ENCODE assay signal across 8 mouse cellular contexts in the genomic region with DNA sequence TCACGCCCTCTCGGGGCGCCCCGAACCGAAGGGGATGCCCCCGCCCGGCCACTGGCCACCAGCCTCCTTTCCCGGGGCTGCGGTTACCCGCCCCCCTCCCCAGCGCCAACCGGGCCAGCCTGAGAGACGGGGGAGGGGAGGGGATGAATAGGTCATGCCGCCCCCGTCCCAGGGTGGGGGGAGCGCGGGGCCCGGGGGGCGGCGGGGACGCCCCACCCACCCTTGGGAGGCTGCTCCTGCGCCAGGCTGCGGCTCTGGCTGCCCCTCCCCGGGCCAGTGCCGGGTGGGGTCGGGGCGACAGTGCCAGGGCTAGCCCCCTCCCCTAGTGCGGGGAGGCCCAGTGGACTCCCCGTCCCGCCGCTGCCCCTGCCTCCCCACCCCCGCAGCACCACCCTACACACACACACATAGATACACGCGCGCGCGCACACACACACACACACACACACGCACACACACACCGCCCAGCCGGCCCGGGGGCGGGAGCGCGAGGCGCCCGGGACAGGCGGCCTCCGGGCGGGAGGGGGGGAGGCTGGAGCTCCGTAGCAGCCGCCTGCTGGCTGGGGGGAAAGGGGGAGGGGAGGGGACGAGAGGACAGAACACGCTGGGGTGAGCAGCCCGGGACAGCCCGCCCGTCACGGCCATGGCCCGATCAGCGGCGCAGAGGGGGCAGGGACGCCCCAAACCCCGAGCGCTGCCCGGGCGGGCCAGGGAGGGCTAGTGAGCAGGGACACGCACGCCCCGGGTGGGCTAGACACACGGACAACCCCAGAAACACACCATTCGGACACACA. TPM values are rescaled to one million over a fixed set of nuclear protein-coding genes. Genes with fewer than 3 reads are reported as not detected.
DNase-seq lines count a peak whose midpoint lies in the region; ATAC-seq and TF ChIP-seq lines count a peak whose summit lies in the region.

No protein-coding gene starts in this region.

- peaks cover 35% of the 10 kb centered on the region for H3K27me3 ChIP-seq in heart, embryonic 10.5 days (ENCODE audit: insufficient read depth, poor library complexity, severe bottlenecking)
- H3K27me3 ChIP-seq in ES-Bruce4 (ENCODE audit: control insufficient read depth, insufficient read depth, low read length, poor library complexity, severe bottlenecking), result peaks cover 19% of the 10 kb centered on the region
- H3K27me3 ChIP-seq in heart, embryonic 15.5 days, result peaks cover 16% of the 10 kb centered on the region; the same call in 1 of the 2 replicates
- peaks cover 38% of the 10 kb centered on the region for H3K27me3 ChIP-seq in limb, embryonic 11.5 days (ENCODE audit: control insufficient read depth, insufficient read depth, low read length)
- H3K27me3 ChIP-seq in midbrain, embryonic 15.5 days (replicated peaks), result no peaks in the 10 kb centered on the region

- H3K36me3 ChIP-seq in heart, embryonic 10.5 days, result no peaks in the 10 kb centered on the region
- no peaks in the 10 kb centered on the region for H3K36me3 ChIP-seq in ES-Bruce4 (ENCODE audit: control insufficient read depth, insufficient read depth, low read length, poor library complexity, severe bottlenecking)
- H3K36me3 ChIP-seq in heart, embryonic 15.5 days, result no peaks in the 10 kb centered on the region
- H3K36me3 ChIP-seq in limb, embryonic 11.5 days (ENCODE audit: control insufficient read depth, insufficient read depth, low read length), result no peaks in the 10 kb centered on the region
- no peaks in the 10 kb centered on the region for H3K36me3 ChIP-seq in midbrain, embryonic 15.5 days (replicated peaks)

- DNase-seq in heart, embryonic 10.5 days (ENCODE audit: low spot score), result peak; percentile 88
- DNase-seq in heart, adult 8-10 months (ENCODE audit: low spot score), result no peak
- peak; percentile 78 to 80 for DNase-seq in cerebellum, postnatal 10 days
- peak; percentile 55 for DNase-seq in limb, embryonic 11.5 days (ENCODE audit: low spot score)
- peak; percentile 50 for DNase-seq in yolk sac, embryonic 10.5 days (ENCODE audit: low spot score)

- peaks cover 58% of the 10 kb centered on the region for H3K4me1 ChIP-seq in heart, embryonic 10.5 days
- H3K4me1 ChIP-seq in ES-Bruce4 (ENCODE audit: control insufficient read depth, insufficient read depth, low read length), result peaks cover 13% of the 10 kb centered on the region
- peaks cover 52% of the 10 kb centered on the region for H3K4me1 ChIP-seq in heart, embryonic 15.5 days (replicated peaks)
- peaks cover 12% of the 10 kb centered on the region for H3K4me1 ChIP-seq in limb, embryonic 11.5 days (ENCODE audit: control insufficient read depth, insufficient read depth, low read length)
- H3K4me1 ChIP-seq in midbrain, embryonic 15.5 days, result peaks cover 32% of the 10 kb centered on the region

- TF ChIP-seq CTCF in ES-Bruce4 (IDR thresholded peaks at IDR 0.05; ENCODE audit: low read depth, low read length), result no peak

- peak; percentile 44 for ATAC-seq in heart, embryonic 15.5 days (replicated peaks; ENCODE audit: insufficient number of reproducible peaks, insufficient read depth, low FRiP score, low read depth)
- peak; percentile 40 for ATAC-seq in limb, embryonic 11.5 days (ENCODE audit: insufficient number of reproducible peaks, low FRiP score, low TSS enrichment, low read depth)
- peak; percentile 38 for ATAC-seq in midbrain, embryonic 15.5 days (replicated peaks)

- peak overlapping the region; percentile 88 for H3K4me3 ChIP-seq in heart, embryonic 10.5 days
- peak overlapping the region; percentile 62 for H3K4me3 ChIP-seq in ES-Bruce4 (ENCODE audit: low read depth, low read length)
- H3K4me3 ChIP-seq in heart, embryonic 15.5 days, result peak overlapping the region; percentile 75
- H3K4me3 ChIP-seq in limb, embryonic 11.5 days (ENCODE audit: low read depth, low read length), result peak overlapping the region; percentile 56
- peak overlapping the region; percentile 89 for H3K4me3 ChIP-seq in midbrain, embryonic 15.5 days

- no peak for TF ChIP-seq EP300 in ES-Bruce4 (IDR thresholded peaks at IDR 0.05; ENCODE audit: insufficient read depth, low read depth, low read length)

- H3K27ac ChIP-seq in heart, embryonic 10.5 days, result peak overlapping the region; percentile 96
- H3K27ac ChIP-seq in ES-Bruce4 (ENCODE audit: insufficient read depth, low read length), result no peak overlapping the region
- H3K27ac ChIP-seq in heart, embryonic 15.5 days, result peak overlapping the region; percentile 88
- no peak overlapping the region for H3K27ac ChIP-seq in limb, embryonic 11.5 days (replicated peaks; ENCODE audit: low read depth, low read length)
- peak overlapping the region; percentile 89 for H3K27ac ChIP-seq in midbrain, embryonic 15.5 days

- H3K4me2 ChIP-seq in heart, embryonic 15.5 days, result peak overlapping the region; percentile 98
- H3K4me2 ChIP-seq in limb, embryonic 11.5 days (ENCODE audit: low read depth, severe bottlenecking), result peak overlapping the region; percentile 99
- peak overlapping the region; percentile 91 for H3K4me2 ChIP-seq in midbrain, embryonic 15.5 days

- TF ChIP-seq POLR2A in ES-Bruce4 (IDR thresholded peaks at IDR 0.05; ENCODE audit: insufficient read depth, low read length), result no peak

- under 1% methylated on average over 19 of the region's 70 CpGs for WGBS in heart, embryonic 10.5 days
- WGBS in heart, embryonic 15.5 days, result under 1% methylated on average over 41 of the region's 70 CpGs
- 0% methylated on average over 23 of the region's 70 CpGs for WGBS in limb, embryonic 11.5 days
- WGBS in midbrain, embryonic 15.5 days, result 0% methylated on average over 38 of the region's 70 CpGs

- H3K9ac ChIP-seq in ES-Bruce4 (ENCODE audit: low read depth, poor library complexity, severe bottlenecking), result peak overlapping the region; percentile 64
- peak overlapping the region; percentile 75 for H3K9ac ChIP-seq in heart, embryonic 15.5 days
- peak overlapping the region; percentile 59 for H3K9ac ChIP-seq in limb, embryonic 11.5 days (ENCODE audit: low read length)
- peak overlapping the region; percentile 86 for H3K9ac ChIP-seq in midbrain, embryonic 15.5 days

- no peaks in the 10 kb centered on the region; the same call in 1 of the 2 replicates for H3K9me3 ChIP-seq in heart, embryonic 10.5 days
- no peaks in the 10 kb centered on the region for H3K9me3 ChIP-seq in ES-Bruce4 (replicated peaks; ENCODE audit: control insufficient read depth, insufficient read depth, low read length, poor library complexity, severe bottlenecking)
- H3K9me3 ChIP-seq in heart, embryonic 15.5 days (replicated peaks), result no peaks in the 10 kb centered on the region
- no peaks in the 10 kb centered on the region for H3K9me3 ChIP-seq in limb, embryonic 11.5 days (ENCODE audit: control insufficient read depth, low read length)
- no peaks in the 10 kb centered on the region for H3K9me3 ChIP-seq in midbrain, embryonic 15.5 days

RNA-seq across cellular contexts. Expression of a gene that starts 1.0 kb away (rescaled TPM):
- polyA plus RNA-seq in heart, embryonic 10.5 days (2016; fragmentation: Nextera tagmentation; extraction: Ambion mirVana), result 20.8 and 21.4 TPM in 2 replicates
- 1 to 10 TPM; 2.2 to 3.6 (median 3.0) TPM for total RNA-seq in heart, adult 8-10 months (2022)
- polyA plus RNA-seq in ES-Bruce4 (2011; ENCODE audit: insufficient read depth, insufficient read length, low read depth, missing spikeins), result 11.0 and 11.5 TPM in 2 replicates
- polyA plus RNA-seq in heart, embryonic 15.5 days (2015; fragmentation: Nextera tagmentation; extraction: Ambion mirVana), result 6.9 and 10.9 TPM in 2 replicates
- 14.0 and 15.1 TPM in 2 replicates for polyA plus RNA-seq in limb, embryonic 11.5 days (2014; fragmentation: Nextera tagmentation; extraction: Ambion mirVana)
- polyA plus RNA-seq in midbrain, embryonic 15.5 days (2015; fragmentation: Nextera tagmentation; extraction: Ambion mirVana), result 50.8 and 54.6 TPM in 2 replicates

RNA-seq across cellular contexts. Expression of a gene that starts 36.2 kb away (rescaled TPM):
- polyA plus RNA-seq in heart, embryonic 10.5 days (2016; fragmentation: Nextera tagmentation; extraction: Ambion mirVana), result not detected in 2 replicates
- total RNA-seq in heart, adult 8-10 months (2022), result not detected
- polyA plus RNA-seq in ES-Bruce4 (2011; ENCODE audit: insufficient read depth, insufficient read length, low read depth, missing spikeins), result not detected in 2 replicates
- polyA plus RNA-seq in heart, embryonic 15.5 days (2015; fragmentation: Nextera tagmentation; extraction: Ambion mirVana), result not detected in 2 replicates
- not detected in 2 replicates for polyA plus RNA-seq in limb, embryonic 11.5 days (2014; fragmentation: Nextera tagmentation; extraction: Ambion mirVana)
- polyA plus RNA-seq in midbrain, embryonic 15.5 days (2015; fragmentation: Nextera tagmentation; extraction: Ambion mirVana), result not detected in 2 replicates

Comparison
In these comparisons a context has a peak if more than half of its experiments do, and no peak if none do; other contexts are left out.
1. H3K27ac ChIP-seq: peak in heart, embryonic 10.5 days (single experiment), heart, embryonic 15.5 days (single experiment) and midbrain, embryonic 15.5 days (single experiment); none in ES-Bruce4 (single experiment) and limb, embryonic 11.5 days (single experiment).
2. Peak in every context shown above with its lines, with median percentiles within 50 percentile points of each other: H3K4me3 ChIP-seq, H3K9ac ChIP-seq, ATAC-seq and H3K4me2 ChIP-seq.